Mouse (Mus musculus) MEL (cell line): ENCODE data around the gene Prkag2. TPM values are rescaled to one million over a fixed set of nuclear protein-coding genes. Genes with fewer than 3 reads are reported as not detected.
A peak's percentile ranks its signal among the peaks of the same experiment; 100 is the strongest.

Experiments
- DNase-seq: peaks from one replicate; pipeline ENCODE4 v3.0.0; 2011; ENCODE audit warnings: low read depth, low spot score
- H3K27ac ChIP-seq: 2 replicates; pipeline ENCODE4 v1.5.1; 2012; ENCODE audit warnings: low read depth, mild to moderate bottlenecking, control low read depth, low read length, moderate library complexity; ENCODE audit not compliant: control insufficient read depth
- H3K27me3 ChIP-seq, 2 experiments: fragments of 150-350 bp in 1 of 2; sonication (generic) in 1 of 2; 2 replicates each; pipeline ENCODE4 v1.6.1; 2012; ENCODE audit warnings: low read length in 2 of 2, mild to moderate bottlenecking in 2 of 2, improper control_type of control experiment in 1 of 2, moderate library complexity in 1 of 2; ENCODE audit not compliant: insufficient read depth in 2 of 2, control insufficient read depth in 1 of 2
- H3K36me3 ChIP-seq, 2 experiments: 2 replicates each; pipeline ENCODE4 v1.6.1; 2012 to 2014; ENCODE audit warnings: low read length in 2 of 2, improper control_type of control experiment in 1 of 2, inconsistent platforms in 1 of 2, mild to moderate bottlenecking in 1 of 2; ENCODE audit not compliant: insufficient read depth in 2 of 2, control insufficient read depth in 1 of 2
- H3K4me1 ChIP-seq, 2 experiments: fragments of 150-350 bp in 1 of 2; sonication (generic) in 1 of 2; 2 replicates each; pipeline ENCODE4 v1.6.1; 2012; ENCODE audit warnings: low read length in 2 of 2, improper control_type of control experiment in 1 of 2, mild to moderate bottlenecking in 1 of 2; ENCODE audit not compliant: insufficient read depth in 2 of 2, control insufficient read depth in 1 of 2
- H3K4me3 ChIP-seq, 2 experiments: fragments of 150-350 bp in 1 of 2; sonication (generic) in 1 of 2; 2 replicates each; pipeline ENCODE4 v1.5.1; 2012; ENCODE audit warnings: low read depth in 2 of 2, low read length in 2 of 2, mild to moderate bottlenecking in 2 of 2, moderate library complexity in 2 of 2, control low read depth in 1 of 2, improper control_type of control experiment in 1 of 2; ENCODE audit not compliant: control insufficient read depth in 1 of 2, insufficient read depth in 1 of 2
- H3K79me2 ChIP-seq: 2 replicates; pipeline ENCODE4 v1.6.1; 2012; ENCODE audit warnings: mild to moderate bottlenecking, low read length, moderate library complexity; ENCODE audit not compliant: control insufficient read depth, poor library complexity, insufficient read depth
- H3K9ac ChIP-seq: 2 replicates; pipeline ENCODE4 v1.6.1; 2012; ENCODE audit warnings: low read depth, mild to moderate bottlenecking, control low read depth, low read length, moderate library complexity; ENCODE audit not compliant: control insufficient read depth, poor library complexity, severe bottlenecking
- H3K9me3 ChIP-seq: fragments of 150-350 bp; sonication (generic); replicated peaks from 2 replicates; pipeline ENCODE4 v1.6.1; 2012; ENCODE audit warnings: mild to moderate bottlenecking, low read length, improper control_type of control experiment, moderate library complexity; ENCODE audit not compliant: insufficient read depth
- BHLHE40 ChIP-seq: IDR thresholded peaks from 2 replicates; pipeline ENCODE4 v1.6.1; 2012; ENCODE audit warnings: low read depth, mild to moderate bottlenecking, inconsistent platforms, low read length, improper control_type of control experiment, borderline replicate concordance
- CHD2 ChIP-seq: IDR thresholded peaks from 2 replicates; pipeline ENCODE4 v1.6.1; 2011; ENCODE audit warnings: low read length, improper control_type of control experiment
- E2F4 ChIP-seq: IDR thresholded peaks from 2 replicates; pipeline ENCODE4 v1.6.1; 2011; ENCODE audit warnings: low read depth, low read length, improper control_type of control experiment, borderline replicate concordance
- GATA1 ChIP-seq: IDR thresholded peaks from 2 replicates; pipeline ENCODE4 v1.6.1; 2011; ENCODE audit warnings: low read depth, low read length, improper control_type of control experiment
- HCFC1 ChIP-seq: IDR thresholded peaks from 2 replicates; pipeline ENCODE4 v1.6.1; 2012; ENCODE audit warnings: low read depth, mild to moderate bottlenecking, inconsistent platforms, low read length, improper control_type of control experiment, moderate library complexity
- JUND ChIP-seq: IDR thresholded peaks from 2 replicates; pipeline ENCODE4 v1.6.1; 2011; ENCODE audit warnings: low read depth, mild to moderate bottlenecking, improper control_type of control experiment, low read length
- KAT2A ChIP-seq: conservative IDR thresholded peaks from 2 replicates; pipeline ENCODE4 v1.6.1; 2012; ENCODE audit warnings: low read depth, low read length, improper control_type of control experiment, inconsistent platforms
- MAX ChIP-seq: IDR thresholded peaks from 2 replicates; pipeline ENCODE4 v1.6.1; 2011; ENCODE audit warnings: low read length, improper control_type of control experiment
- MAZ ChIP-seq: IDR thresholded peaks from 2 replicates; pipeline ENCODE4 v1.6.1; 2012; ENCODE audit warnings: low read depth, mild to moderate bottlenecking, inconsistent platforms, low read length, improper control_type of control experiment
- MEF2A ChIP-seq: IDR thresholded peaks from 2 replicates; pipeline ENCODE4 v1.6.1; 2014; ENCODE audit warnings: low read depth, mild to moderate bottlenecking, inconsistent platforms, low read length, improper control_type of control experiment; ENCODE audit not compliant: poor library complexity, insufficient replicate concordance, severe bottlenecking; ENCODE audit errors: extremely low read depth
- MXI1 ChIP-seq: IDR thresholded peaks from 2 replicates; pipeline ENCODE4 v1.6.1; 2011; ENCODE audit warnings: mild to moderate bottlenecking, low read depth, low read length, improper control_type of control experiment
- MYB ChIP-seq: IDR thresholded peaks from 2 replicates; pipeline ENCODE4 v1.6.1; 2011; ENCODE audit warnings: mild to moderate bottlenecking, low read depth, low read length, improper control_type of control experiment
- MYC ChIP-seq: IDR thresholded peaks from 2 replicates; pipeline ENCODE4 v1.6.1; 2011; ENCODE audit warnings: low read depth, mild to moderate bottlenecking, low read length, improper control_type of control experiment, moderate library complexity
- NELFE ChIP-seq: IDR thresholded peaks from 2 replicates; pipeline ENCODE4 v1.6.1; 2011; ENCODE audit warnings: low read depth, low read length, improper control_type of control experiment
- NRF1 ChIP-seq: IDR thresholded peaks from 2 replicates; pipeline ENCODE4 v1.6.1; 2014; ENCODE audit warnings: low read depth, mild to moderate bottlenecking, inconsistent platforms, low read length, improper control_type of control experiment, moderate library complexity; ENCODE audit not compliant: poor library complexity, insufficient read depth, severe bottlenecking
- POLR2A ChIP-seq, 2 experiments: IDR thresholded peaks; 2 replicates each; pipeline ENCODE4 v1.6.1; 2011 to 2012; ENCODE audit warnings: low read length in 2 of 2, mild to moderate bottlenecking in 2 of 2, control low read depth in 1 of 2, improper control_type of control experiment in 1 of 2, low read depth in 1 of 2, moderate library complexity in 1 of 2; ENCODE audit not compliant: control insufficient read depth in 1 of 2, insufficient read depth in 1 of 2, poor library complexity in 1 of 2
- POLR2AphosphoS2 ChIP-seq: IDR thresholded peaks from 2 replicates; pipeline ENCODE4 v1.6.1; 2011; ENCODE audit warnings: low read length, improper control_type of control experiment
- RAD21 ChIP-seq: IDR thresholded peaks from 2 replicates; pipeline ENCODE4 v1.6.1; 2011; ENCODE audit warnings: mild to moderate bottlenecking, low read depth, low read length, improper control_type of control experiment
- RCOR1 ChIP-seq: IDR thresholded peaks from 2 replicates; pipeline ENCODE4 v1.6.1; 2012; ENCODE audit warnings: low read depth, mild to moderate bottlenecking, inconsistent platforms, low read length, improper control_type of control experiment
- SIN3A ChIP-seq: IDR thresholded peaks from 2 replicates; pipeline ENCODE4 v1.6.1; 2012; ENCODE audit warnings: low read length, improper control_type of control experiment, inconsistent platforms
- SMC3 ChIP-seq: IDR thresholded peaks from 2 replicates; pipeline ENCODE4 v1.6.1; 2011; ENCODE audit warnings: low read depth, low read length, improper control_type of control experiment
- TAL1 ChIP-seq: IDR thresholded peaks from 2 replicates; pipeline ENCODE4 v1.6.1; 2012; ENCODE audit warnings: mild to moderate bottlenecking, inconsistent platforms, low read length, moderate library complexity, mixed read lengths
- TBP ChIP-seq: IDR thresholded peaks from 2 replicates; pipeline ENCODE4 v1.8.0; 2011; ENCODE audit warnings: low read depth, low read length, improper control_type of control experiment
- UBTF ChIP-seq: IDR thresholded peaks from 2 replicates; pipeline ENCODE4 v1.6.1; 2012; ENCODE audit warnings: low read depth, mild to moderate bottlenecking, inconsistent platforms, low read length, improper control_type of control experiment, moderate library complexity, borderline replicate concordance; ENCODE audit not compliant: insufficient read depth
- USF1 ChIP-seq: IDR thresholded peaks from 2 replicates; pipeline ENCODE4 v1.6.1; 2014; ENCODE audit warnings: low read depth, mild to moderate bottlenecking, inconsistent platforms, low read length, improper control_type of control experiment, moderate library complexity
- USF2 ChIP-seq, 2 experiments: IDR thresholded peaks; 2 replicates each; pipeline ENCODE4 v1.6.1; 2011 to 2012; ENCODE audit warnings: improper control_type of control experiment in 2 of 2, low read length in 2 of 2, borderline replicate concordance in 1 of 2, inconsistent platforms in 1 of 2, low read depth in 1 of 2, mild to moderate bottlenecking in 1 of 2; ENCODE audit not compliant: insufficient read depth in 1 of 2
- ZKSCAN1 ChIP-seq: IDR thresholded peaks from 2 replicates; pipeline ENCODE4 v1.6.1; 2012; ENCODE audit warnings: low read depth, mild to moderate bottlenecking, inconsistent platforms, low read length, improper control_type of control experiment, moderate library complexity
- ZNF384 ChIP-seq: IDR thresholded peaks from 2 replicates; pipeline ENCODE4 v1.6.1; 2012; ENCODE audit warnings: low read depth, mild to moderate bottlenecking, inconsistent platforms, low read length, improper control_type of control experiment
- polyA plus RNA-seq, 2 experiments: library from polyadenylated mRNA; stranded (reverse) in 1 of 2; unstranded in 1 of 2; fragments of >175 nt in 1 of 2; fragments of >200 nt in 1 of 2; gene quantifications; 2 replicates each; pipeline versions ENCODE4 v1.2.1 to v1.2.4; 2012; ENCODE audit warnings: low replicate concordance in 2 of 2, low read depth in 1 of 2; ENCODE audit not compliant: insufficient read length in 2 of 2, insufficient read depth in 1 of 2, missing spikeins in 1 of 2
- total RNA-seq: library from RNA; depleted of rRNA; stranded (reverse); fragments of 300-350 nt; gene quantifications from 2 replicates; pipeline ENCODE4 v1.2.3, GENCODE M21; 2012

The Prkag2 gene
- total and polyA plus RNA-seq, 3 experiments = 8.0 to 27.9 TPM; not detected in 1

GRCm38 (mm10) chr5:25100157-25100515 is 306 bp downstream of the Prkag2 start:
- H3K79me2 ChIP-seq = peaks cover 24% of the 10 kb centered on the region
- H3K27me3 ChIP-seq = no peaks in the 10 kb centered on the region
- DNase-seq = no peak
- peaks cover 0 to 7% of the 10 kb centered on the region in 2 experiments; a peak in 1 of 4 replicates for H3K36me3 ChIP-seq
- no peaks in the 10 kb centered on the region for H3K9me3 ChIP-seq
- H3K9ac ChIP-seq = peak overlapping the region; percentile 83
- H3K4me1 ChIP-seq = peaks cover 6 to 23% of the 10 kb centered on the region in 2 experiments; a peak in 3 of 4 replicates
- peak overlapping the region; percentile 62 for H3K27ac ChIP-seq
- peak overlapping the region; percentile 75 to 78 for H3K4me3 ChIP-seq
- TF ChIP-seq ZKSCAN1 (no peak), MAX (peak; percentile 1; the same call in 1 of the 2 replicates), MXI1 (peak; percentile 16; the same call in 1 of the 2 replicates), SIN3A (peak; percentile 33; the same call in 1 of the 2 replicates)

GRCm38 (mm10) chr5:25099367-25100156 is 880 bp downstream of the Prkag2 start:
- Histone ChIP-seq H3K79me2 (peaks cover 24% of the 10 kb centered on the region), H3K9me3 (no peaks in the 10 kb centered on the region), H3K9ac (peak overlapping the region; percentile 83), H3K27ac (peak overlapping the region; percentile 62), H3K36me3 (peaks cover 0 to 7% of the 10 kb centered on the region in 2 experiments; a peak in 1 of 4 replicates), H3K4me1 (peaks cover 6 to 23% of the 10 kb centered on the region in 2 experiments; a peak in 3 of 4 replicates), H3K27me3 (no peaks in the 10 kb centered on the region), H3K4me3 (peak overlapping the region; percentile 75 to 78)
- DNase-seq = peak; percentile 76
- TF ChIP-seq CHD2 (peak; percentile 25; the same call in 1 of the 2 replicates), USF1 (no peak), E2F4 (0 out of 2 replicates have a peak, but pooled peaks have one; percentile 37), TAL1 (no peak), JUND (no peak), GATA1 (no peak), MYB (no peak), UBTF (0 out of 2 replicates have a peak, but pooled peaks have one; percentile 45), POLR2AphosphoS2 (no peak), NELFE (no peak), MAX (peak; percentile 10; the same call in 1 of the 2 replicates), NRF1 (peak; percentile 17; the same call in 1 of the 2 replicates), BHLHE40 (no peak), RAD21 (no peak), SIN3A (peak; percentile 41; the same call in 1 of the 2 replicates), ZNF384 (no peak), MAZ (no peak), KAT2A (no peak), USF2 (IDR thresholded peaks at IDR 0.05; ENCODE audit: borderline replicate concordance in 1 of 2, insufficient read depth in 1 of 2, low read depth in 1 of 2, low read length in 2 of 2) (no peak), SMC3 (0 out of 2 replicates have a peak, but pooled peaks have one; percentile 8), HCFC1 (0 out of 2 replicates have a peak, but pooled peaks have one; percentile 29), MEF2A (no peak), RCOR1 (0 out of 2 replicates have a peak, but pooled peaks have one; percentile 9), POLR2A (IDR thresholded peaks at IDR 0.05; ENCODE audit: control insufficient read depth in 1 of 2, insufficient read depth in 1 of 2, low read depth in 1 of 2, low read length in 2 of 2, poor library complexity in 1 of 2) (0 out of 4 replicates have a peak, but pooled peaks of 1 of the 2 experiments have one; percentile 40), TBP (no peak), MYC (peak; percentile 24; the same call in 1 of the 2 replicates)
